Mouse (Mus musculus) bone marrow macrophage, adult 2 months (primary cell): ENCODE data around the gene Ndufs7.

Source experiments
- CTCF ChIP-seq: IDR thresholded peaks from 2 replicates; pipeline ENCODE4 v1.5.1; 2012; ENCODE audit warnings: low read depth, mild to moderate bottlenecking, low read length, moderate library complexity
- POLR2A ChIP-seq: IDR thresholded peaks from 2 replicates; pipeline ENCODE4 v1.6.1; 2012; ENCODE audit warnings: mild to moderate bottlenecking, low read depth, low read length, borderline replicate concordance

DNA sequence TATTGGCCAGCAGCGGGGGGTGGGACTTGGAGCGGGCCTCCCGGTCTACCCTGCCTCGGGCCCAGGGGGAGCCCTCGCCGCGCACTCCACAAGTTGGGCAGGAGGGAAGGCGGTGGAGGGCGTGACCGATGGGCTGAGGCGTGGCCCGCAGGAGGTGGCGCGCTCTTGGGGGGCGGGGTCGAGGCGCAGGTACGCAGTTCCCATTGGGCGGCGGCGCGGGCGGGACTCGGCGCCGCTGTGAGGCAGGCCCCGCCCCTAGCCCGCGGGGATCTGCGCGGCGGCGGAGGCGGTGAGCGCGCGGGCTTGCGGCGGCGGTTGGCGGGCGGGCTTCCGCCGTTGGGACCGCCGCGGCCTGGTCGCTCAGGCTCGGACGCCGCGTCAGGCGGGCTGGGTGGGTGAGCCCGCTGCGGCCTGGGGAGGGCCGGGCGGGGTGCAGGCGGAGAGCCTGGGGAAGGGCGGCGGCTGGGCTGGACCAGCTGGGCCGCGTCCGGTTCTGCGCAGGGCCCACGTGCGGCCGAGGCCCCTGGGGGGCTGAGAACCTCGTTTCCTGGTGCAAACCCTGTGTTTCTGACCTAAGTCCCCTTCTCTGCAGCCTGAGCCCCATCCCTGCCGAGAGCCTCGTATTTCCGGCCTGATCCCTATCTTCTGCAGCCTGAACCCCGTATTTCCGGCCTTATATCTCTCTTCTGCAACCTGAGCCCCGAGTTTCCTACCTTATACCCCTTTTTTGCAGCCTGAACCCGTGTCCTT lies 22.3 kb upstream of the Ndufs7 start, which contains the start of gene Mum1:
- TF ChIP-seq CTCF (no peak), POLR2A (no peak)
